Mouse (Mus musculus) heart, embryonic 11.5 days (tissue): ENCODE measurements around the gene Neurog1. TPM values are rescaled to one million over a fixed set of nuclear protein-coding genes. Genes with fewer than 3 reads are reported as not detected.
A peak's percentile ranks its signal among the peaks of the same experiment; 100 is the strongest.

Source experiments
- ATAC-seq: fragments of 200-750 bp; cut with Nextera tagmentation; replicated peaks from 2 replicates; pipeline ENCODE4 v1.8.0; 2017; ENCODE audit warnings: moderate library complexity; ENCODE audit not compliant: insufficient number of reproducible peaks, low FRiP score, low TSS enrichment
- H3K27ac ChIP-seq: fragments of 300-500 bp; sonication (generic); 2 replicates; pipeline ENCODE4 v1.5.1; 2014; ENCODE audit warnings: mild to moderate bottlenecking, low read depth, low read length
- H3K27me3 ChIP-seq: fragments of 300-500 bp; sonication (generic); 2 replicates; pipeline ENCODE4 v1.6.1; 2014; ENCODE audit warnings: mild to moderate bottlenecking, low read length, mixed read lengths; ENCODE audit not compliant: control insufficient read depth, insufficient read depth
- H3K36me3 ChIP-seq: fragments of 300-500 bp; sonication (generic); 2 replicates; pipeline ENCODE4 v1.6.1; 2014; ENCODE audit warnings: mild to moderate bottlenecking, low read length, moderate library complexity, mixed read lengths; ENCODE audit not compliant: control insufficient read depth, insufficient read depth
- H3K4me1 ChIP-seq: fragments of 300-500 bp; sonication (generic); 2 replicates; pipeline ENCODE4 v1.6.1; 2014; ENCODE audit warnings: low read length; ENCODE audit not compliant: control insufficient read depth, insufficient read depth
- H3K4me2 ChIP-seq: fragments of 300-500 bp; sonication (generic); 2 replicates; pipeline ENCODE4 v1.6.1; 2014; ENCODE audit warnings: mild to moderate bottlenecking, moderate library complexity
- H3K4me3 ChIP-seq: fragments of 300-500 bp; sonication (generic); 2 replicates; pipeline ENCODE4 v1.5.1; 2014; ENCODE audit warnings: low read depth, low read length
- H3K9ac ChIP-seq: fragments of 300-500 bp; sonication (generic); 2 replicates; pipeline ENCODE4 v1.6.1; 2014; ENCODE audit warnings: mild to moderate bottlenecking, low read depth, low read length, moderate library complexity
- H3K9me3 ChIP-seq: fragments of 300-500 bp; sonication (generic); replicated peaks from 2 replicates; pipeline ENCODE4 v1.6.1; 2016; ENCODE audit warnings: low read length; ENCODE audit not compliant: control insufficient read depth
- WGBS: fragments of 180-500 bp; shearing (Covaris S2); extraction: QIAGEN DNeasy Blood & Tissue Kit; methylation state at CpG from one replicate; pipeline ENCODE4 v1.1.7; 2014; ENCODE audit not compliant: insufficient replicate concordance; 5-methylcytosine and 5-hydroxymethylcytosine counted together
- polyA plus RNA-seq: library from polyadenylated mRNA; unstranded; fragments of >200 nt; fragmentation: Nextera tagmentation; extraction: Ambion mirVana; gene quantifications from 2 replicates; pipeline ENCODE4 v1.2.1, GENCODE M21; 2014

Gene Neurog1
- polyA plus RNA-seq: 0.09 TPM in 1 of 2 replicates, not detected in the other

GRCm38 (mm10) chr13:56251924-56252619 lies at the start of gene Neurog1:
Neurog1 (minus strand) TSS chr13:56252163.
- Histone ChIP-seq H3K27me3 (peaks cover 100% of the 10 kb centered on the region), H3K4me1 (no peaks in the 10 kb centered on the region), H3K4me2 (peak within 1 kb of the TSS; percentile 59), H3K9ac (no peak within 1 kb of the TSS), H3K4me3 (peak within 1 kb of the TSS; percentile 35), H3K36me3 (no peaks in the 10 kb centered on the region), H3K27ac (no peak within 1 kb of the TSS), H3K9me3 (no peaks in the 10 kb centered on the region)
- WGBS: under 1% methylated on average over 61 of the region's 65 CpGs
- peak; percentile 46; the same call in 1 of the 2 replicates for ATAC-seq

- no peak for ATAC-seq
- no peak overlapping the region for H3K27ac ChIP-seq
- no peaks in the 10 kb centered on the region for H3K36me3 ChIP-seq
- no peak overlapping the region for H3K4me3 ChIP-seq
- 0 out of 2 replicates have a peak, but pooled peaks cover 3% of the 10 kb centered on the region for H3K4me1 ChIP-seq
- H3K4me2 ChIP-seq: no peak overlapping the region
- peaks cover 45% of the 10 kb centered on the region for H3K27me3 ChIP-seq
- WGBS: 86% methylated on average over 11 of the region's 11 CpGs
- 0 out of 2 replicates have a peak, but pooled peaks cover 2% of the 10 kb centered on the region for H3K9me3 ChIP-seq
- no peak overlapping the region for H3K9ac ChIP-seq
These were observed 47.4 kb upstream of the Neurog1 start for GRCm38 (mm10) chr13:56299336-56299735.

- H3K27me3 ChIP-seq: peaks cover 70% of the 10 kb centered on the region
- ATAC-seq: no peak
- 5% methylated on average over 8 of the region's 8 CpGs for WGBS
- H3K36me3 ChIP-seq: no peaks in the 10 kb centered on the region
- H3K4me3 ChIP-seq: peak overlapping the region; percentile 51
- H3K9ac ChIP-seq: peak overlapping the region; percentile 54; the same call in 1 of the 2 replicates
- 0 out of 2 replicates have a peak, but pooled peaks cover 3% of the 10 kb centered on the region for H3K4me1 ChIP-seq
- no peak overlapping the region for H3K27ac ChIP-seq
- 0 out of 2 replicates have a peak, but pooled peaks cover 2% of the 10 kb centered on the region for H3K9me3 ChIP-seq
- H3K4me2 ChIP-seq: peak overlapping the region; percentile 85
These were observed 44.7 kb upstream of the Neurog1 start for GRCm38 (mm10) chr13:56296659-56297020.

GRCm38 (mm10) chr13:56295943-56296658 lies 44.1 kb upstream of the Neurog1 start, which contains the start of gene Cxcl14:
Cxcl14 (minus strand) TSS chr13:56296551.
- Histone ChIP-seq H3K9ac (peak within 1 kb of the TSS; percentile 54), H3K9me3 (0 out of 2 replicates have a peak, but pooled peaks cover 2% of the 10 kb centered on the region), H3K4me2 (peak within 1 kb of the TSS; percentile 85), H3K27ac (no peak within 1 kb of the TSS), H3K27me3 (peaks cover 73% of the 10 kb centered on the region), H3K36me3 (no peaks in the 10 kb centered on the region), H3K4me3 (peak within 1 kb of the TSS; percentile 51), H3K4me1 (0 out of 2 replicates have a peak, but pooled peaks cover 3% of the 10 kb centered on the region)
- 0 out of 2 replicates have a peak, but pooled peaks have one; percentile 42 for ATAC-seq
- under 1% methylated on average over 52 of the region's 76 CpGs for whole genome bisulfite sequencing

GRCm38 (mm10) chr13:56295586-56295942 lies 43.6 kb upstream of the Neurog1 start:
- peak overlapping the region; percentile 85 for H3K4me2 ChIP-seq
- 0 out of 2 replicates have a peak, but pooled peaks cover 3% of the 10 kb centered on the region for H3K4me1 ChIP-seq
- 0 out of 2 replicates have a peak, but pooled peaks cover 2% of the 10 kb centered on the region for H3K9me3 ChIP-seq
- no peak for ATAC-seq
- peaks cover 76% of the 10 kb centered on the region for H3K27me3 ChIP-seq
- no peak overlapping the region for H3K27ac ChIP-seq
- H3K36me3 ChIP-seq: no peaks in the 10 kb centered on the region
- H3K4me3 ChIP-seq: peak overlapping the region; percentile 51
- H3K9ac ChIP-seq: peak overlapping the region; percentile 54; the same call in 1 of the 2 replicates
- 4% methylated on average over 13 of the region's 13 CpGs for WGBS

- Histone ChIP-seq H3K36me3 (no peaks in the 10 kb centered on the region), H3K27me3 (peaks cover 81% of the 10 kb centered on the region), H3K4me3 (no peak overlapping the region), H3K4me1 (0 out of 2 replicates have a peak, but pooled peaks cover 3% of the 10 kb centered on the region), H3K27ac (no peak overlapping the region), H3K9ac (no peak overlapping the region), H3K4me2 (no peak overlapping the region), H3K9me3 (0 out of 2 replicates have a peak, but pooled peaks cover 2% of the 10 kb centered on the region)
- no peak for ATAC-seq
- WGBS: 4% methylated on average over 10 of the region's 10 CpGs
These were observed 42.9 kb upstream of the Neurog1 start for GRCm38 (mm10) chr13:56294908-56295307.

GRCm38 (mm10) chr13:56289998-56290397 lies 38.0 kb upstream of the Neurog1 start:
- H3K9me3 ChIP-seq: no peaks in the 10 kb centered on the region
- H3K27ac ChIP-seq: no peak overlapping the region
- no peak overlapping the region for H3K4me2 ChIP-seq
- no peaks in the 10 kb centered on the region for H3K36me3 ChIP-seq
- no peak overlapping the region for H3K9ac ChIP-seq
- H3K27me3 ChIP-seq: peaks cover 55% of the 10 kb centered on the region
- no peaks in the 10 kb centered on the region for H3K4me1 ChIP-seq
- no peak for ATAC-seq
- no peak overlapping the region for H3K4me3 ChIP-seq
- 69% methylated on average over 6 of the region's 6 CpGs for WGBS

GRCm38 (mm10) chr13:56289261-56289660 lies 37.3 kb upstream of the Neurog1 start:
- H3K4me2 ChIP-seq: no peak overlapping the region
- H3K27me3 ChIP-seq: peaks cover 48% of the 10 kb centered on the region
- no peak overlapping the region for H3K4me3 ChIP-seq
- no peak overlapping the region for H3K9ac ChIP-seq
- H3K4me1 ChIP-seq: no peaks in the 10 kb centered on the region
- WGBS: 74% methylated on average over 11 of the region's 11 CpGs
- no peak for ATAC-seq
- no peaks in the 10 kb centered on the region for H3K36me3 ChIP-seq
- H3K9me3 ChIP-seq: no peaks in the 10 kb centered on the region
- no peak overlapping the region for H3K27ac ChIP-seq
